Mouse (Mus musculus): ENCODE results near the gene Baz2a.

GRCm38 (mm10) chr10:128148789-128149365, 57.5 kb downstream of the Baz2a start:
- TF ChIP-seq GATA1 (IDR thresholded peaks at IDR 0.05; ENCODE audit: borderline replicate concordance, low read length) = no peak
- TF ChIP-seq CTCF (IDR thresholded peaks at IDR 0.05; ENCODE audit: low read depth, low read length) = no peak

All from G1E (cell line).